Mouse (Mus musculus) retina, embryonic 14.5 days (tissue): ENCODE measurements at regions not wholly inside any gene's neighbourhood (a gene's known extent, or its start where the extent isn't known, plus 50 kb on each side); places are given as distances from the start of the nearest gene placed in this dataset.
A peak's percentile ranks its signal among the peaks of the same experiment; 100 is the strongest.

Source experiments
- DNase-seq: peaks from one replicate; pipeline ENCODE4 v3.0.0-alpha.2; 2015; ENCODE audit warnings: low spot score

GRCm38 (mm10) chr15:64520568-64520967 is 296.9 kb upstream of the Gm21798 start:
- DNase-seq = no peak

GRCm38 (mm10) chr15:64532260-64533120 is 285.0 kb upstream of the Gm21798 start:
- no peak for DNase-seq

- peak; percentile 40 for DNase-seq
Observed at GRCm38 (mm10) chr15:64533169-64533795, 284.2 kb upstream of the Gm21798 start.

DNA sequence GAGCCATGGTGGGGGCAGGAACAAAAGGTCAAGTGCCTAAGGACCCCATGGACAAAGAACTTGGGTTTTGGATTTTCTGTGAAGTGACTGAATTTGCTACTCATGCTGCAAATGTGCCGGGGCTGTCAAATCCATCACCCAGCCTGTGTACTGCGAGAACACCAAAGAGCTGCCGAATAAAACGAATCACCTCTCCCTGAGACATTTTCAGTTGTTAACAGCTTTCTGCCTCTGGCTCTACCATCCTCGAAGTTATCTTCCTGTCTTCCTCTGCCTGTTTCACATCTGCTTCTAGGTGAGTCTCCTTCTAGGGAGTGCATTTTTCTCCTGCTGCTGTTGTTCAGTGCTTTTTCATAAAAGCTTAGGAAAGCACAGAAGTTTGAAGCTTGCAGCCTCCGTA is 283.3 kb upstream of the Gm21798 start:
- DNase-seq = no peak

- no peak for DNase-seq
Observed at GRCm38 (mm10) chr15:64535160-64535559, 282.3 kb upstream of the Gm21798 start.

GRCm38 (mm10) chr15:64541395-64541794 is 276.1 kb upstream of the Gm21798 start:
- DNase-seq = no peak

DNA sequence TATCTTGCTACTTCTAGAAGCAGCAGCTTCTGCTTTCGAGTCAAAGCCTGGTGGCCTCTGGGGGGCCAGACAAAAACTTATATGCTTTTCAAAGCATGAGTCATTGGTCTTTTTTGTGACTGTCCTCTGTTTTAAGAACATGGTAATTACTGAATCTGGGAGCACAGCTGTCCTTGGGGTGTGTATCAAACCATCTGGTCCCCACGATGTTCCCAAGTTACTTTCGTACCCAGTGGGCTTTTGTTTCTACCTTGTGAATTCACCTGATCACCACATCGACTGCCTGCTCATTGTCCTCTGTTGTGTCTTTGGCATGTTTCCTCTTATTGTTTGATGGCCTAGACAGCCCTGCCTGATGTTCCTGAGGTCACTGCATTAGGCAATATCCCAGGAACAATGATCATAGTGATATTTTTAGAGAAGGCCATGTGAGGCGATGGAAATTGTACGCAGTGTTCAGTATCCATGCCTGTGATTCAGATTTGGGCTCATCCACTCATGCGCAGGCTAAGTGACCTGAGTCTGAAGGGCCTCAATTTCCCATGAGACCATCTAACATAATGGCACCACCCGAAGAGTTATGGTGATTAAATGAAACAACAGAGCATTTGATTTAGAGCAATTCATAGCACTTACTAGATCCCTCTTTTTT is 275.1 kb upstream of the Gm21798 start:
- peak; percentile 2 for DNase-seq

DNA sequence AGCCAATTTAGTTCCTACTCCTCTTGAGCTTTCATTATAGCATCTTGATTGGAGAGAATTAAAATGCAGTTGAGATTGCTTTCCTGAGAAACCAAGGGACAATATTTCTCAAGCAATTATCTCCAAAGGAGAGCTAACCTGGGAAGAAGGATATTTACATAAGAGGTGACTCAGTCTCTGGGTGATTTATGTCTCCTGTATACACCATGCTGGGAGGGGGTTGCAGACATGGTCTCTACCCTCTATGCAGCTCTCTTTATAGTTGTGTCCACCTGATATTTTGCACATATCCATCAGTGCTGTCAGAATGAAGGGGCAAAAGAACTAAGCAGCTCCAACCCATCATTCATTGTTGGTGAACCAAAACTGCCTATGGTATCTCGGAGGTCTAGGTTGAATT is 274.6 kb upstream of the Gm21798 start:
- DNase-seq = no peak

DNA sequence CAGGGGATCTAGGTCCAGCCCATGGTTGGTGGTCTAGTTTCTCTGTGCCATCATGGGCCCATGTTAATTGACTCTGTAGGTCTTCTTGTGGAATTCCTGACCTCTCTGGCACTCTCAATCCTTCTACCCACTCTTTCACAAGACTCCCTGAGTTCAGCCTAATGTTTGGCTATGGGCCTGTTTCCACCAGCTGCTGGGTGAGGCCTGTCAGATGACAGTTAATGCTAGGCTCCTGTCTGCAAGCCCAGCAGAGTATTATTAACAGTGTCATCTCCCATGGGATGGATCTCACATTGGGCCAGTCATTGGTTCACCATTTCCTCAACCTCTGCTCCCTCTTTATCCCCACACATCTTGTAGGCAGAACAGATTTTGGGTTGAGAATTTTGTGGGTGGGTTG is 271.5 kb upstream of the Gm21798 start:
- no peak for DNase-seq

DNA sequence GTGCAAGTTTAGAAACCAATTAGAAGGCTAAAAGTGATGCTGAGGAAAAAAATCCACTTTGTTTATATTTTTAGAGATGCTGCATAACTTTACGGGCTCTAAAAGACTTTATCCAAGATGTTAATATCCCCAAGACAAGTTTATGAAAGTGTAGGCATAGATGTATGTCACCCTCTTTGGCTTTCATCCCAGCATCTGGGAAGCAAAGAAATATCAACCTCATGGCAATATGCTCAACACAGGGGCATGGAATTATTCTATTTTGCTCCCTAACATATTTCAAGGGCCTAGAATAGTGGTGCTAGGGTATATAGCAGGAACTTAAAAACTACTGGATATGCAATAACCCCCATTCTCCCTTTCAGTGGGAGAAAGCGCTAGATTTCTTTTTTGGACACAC is 260.0 kb upstream of the Gm21798 start:
- DNase-seq = no peak

DNA sequence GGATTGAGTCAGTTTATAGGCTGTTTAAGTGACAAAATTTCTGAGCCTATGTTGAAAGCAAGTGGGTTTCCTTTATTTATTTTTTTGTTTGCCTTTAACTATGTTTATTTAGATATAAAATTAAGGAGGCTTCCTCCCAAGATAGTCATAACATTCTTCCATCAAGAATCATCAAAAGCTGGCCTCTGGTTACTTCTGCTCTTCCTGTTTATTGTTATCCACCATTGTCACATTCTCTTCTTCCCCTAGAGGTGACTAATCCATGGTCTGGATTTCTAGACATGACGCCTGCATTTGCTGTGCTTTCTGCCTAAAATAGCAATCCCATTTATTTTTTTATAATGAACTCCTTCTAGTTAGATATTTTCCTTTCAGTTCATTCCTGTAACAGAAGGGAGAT is 259.3 kb upstream of the Gm21798 start:
- DNase-seq = no peak

DNA sequence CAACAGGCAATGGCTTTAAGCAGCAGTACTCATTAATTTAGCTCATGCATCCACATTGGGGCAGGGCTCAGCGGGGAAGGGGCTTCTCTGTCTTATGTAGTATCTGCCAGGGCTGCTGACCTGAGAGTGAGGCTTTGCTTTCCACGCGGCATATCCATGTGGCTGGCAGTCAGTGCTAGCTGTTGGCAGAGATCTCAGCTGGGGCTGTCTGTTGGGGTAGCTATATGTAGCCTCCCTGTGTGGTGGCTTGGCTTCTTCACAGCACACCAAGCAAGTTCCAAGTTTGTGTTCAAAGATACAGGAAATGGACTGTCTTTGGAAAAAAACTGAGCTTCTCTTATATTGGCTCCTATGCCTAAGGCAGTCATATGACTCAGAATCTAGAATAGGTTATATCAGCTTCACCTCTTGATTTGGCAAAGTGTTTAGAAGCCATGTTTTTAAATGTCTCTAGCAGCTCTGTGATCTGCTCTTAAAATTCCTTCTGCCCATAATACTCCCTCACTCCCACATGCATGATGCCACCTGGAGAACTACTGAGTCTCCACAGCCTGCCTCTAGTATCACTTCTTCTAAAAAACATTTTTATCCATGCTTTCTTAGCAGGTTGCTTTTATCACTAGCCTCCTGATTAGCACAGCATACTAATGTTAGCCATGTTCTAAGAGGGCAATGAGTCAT is 254.9 kb upstream of the Gm21798 start:
- no peak for DNase-seq

DNA sequence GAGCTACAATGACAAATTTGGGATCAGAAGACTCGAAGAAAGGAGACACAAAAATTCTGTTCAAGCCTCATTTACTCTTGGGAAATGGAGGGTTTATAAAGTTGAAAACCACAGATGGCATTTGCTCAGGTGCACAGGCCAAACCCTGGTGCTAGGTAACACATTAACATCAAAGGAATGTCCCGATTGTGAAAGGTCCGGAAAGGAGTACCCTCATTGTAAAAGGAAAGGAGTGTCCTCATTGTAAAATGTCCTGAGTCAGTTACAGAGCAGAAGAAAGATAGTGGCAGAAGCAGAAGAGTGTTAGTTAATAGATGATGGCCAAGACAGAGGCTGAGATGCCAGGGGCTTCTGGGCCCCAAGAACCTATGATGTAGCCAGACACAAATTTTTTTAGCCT is 252.8 kb upstream of the Gm21798 start:
- DNase-seq = no peak

DNA sequence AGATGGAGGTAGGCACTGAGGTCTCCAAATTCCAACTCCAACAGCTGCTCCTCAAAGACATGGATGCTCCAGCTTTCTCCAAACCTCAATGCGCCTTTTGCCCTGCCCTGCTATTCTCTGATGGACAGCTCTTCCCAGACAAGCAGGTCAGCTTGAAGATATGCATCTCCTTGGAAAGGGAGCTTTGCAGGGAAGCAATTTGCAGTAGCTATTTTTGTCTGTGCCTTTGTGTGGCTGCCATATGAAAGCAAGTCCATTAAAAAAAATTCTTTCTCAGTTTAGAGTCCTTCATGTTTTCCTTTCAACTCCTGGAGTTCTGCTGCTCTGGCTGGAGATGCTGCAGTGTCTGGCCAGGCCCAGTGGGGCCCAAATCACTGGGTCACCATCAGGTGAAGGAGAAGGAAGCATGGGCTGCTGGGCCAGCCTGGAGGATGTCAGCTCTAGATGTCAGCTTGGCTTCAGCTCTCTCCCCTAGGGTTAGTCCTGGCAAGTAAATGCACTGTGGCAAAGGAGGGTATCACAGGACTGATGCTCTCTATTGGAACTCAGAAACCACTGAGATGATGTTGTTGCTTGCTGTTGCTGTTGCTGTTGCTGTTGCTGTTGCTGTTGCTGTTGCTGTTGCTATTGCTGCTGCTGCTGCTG is 240.5 kb upstream of the Gm21798 start:
- no peak for DNase-seq

DNA sequence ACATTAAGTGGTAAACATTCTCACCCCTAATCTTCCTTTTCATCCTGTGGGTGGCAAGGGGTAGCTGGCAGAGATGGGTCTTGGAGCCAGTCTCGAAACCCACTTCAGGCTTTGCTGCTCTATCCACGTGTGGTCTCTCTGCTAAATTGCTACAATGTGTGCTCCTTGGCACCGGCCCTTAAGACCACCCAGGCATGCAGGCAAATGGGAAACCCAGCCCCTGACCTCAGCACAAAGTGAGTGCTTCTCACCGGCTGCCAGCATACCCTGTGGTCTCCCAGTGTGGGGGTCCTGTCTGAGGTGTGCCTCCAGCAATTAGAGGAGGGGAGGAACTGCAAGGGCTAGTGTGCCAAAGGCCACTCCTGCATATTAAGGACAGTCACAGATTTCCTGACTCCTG is 238.5 kb upstream of the Gm21798 start:
- peak; percentile 5 for DNase-seq

GRCm38 (mm10) chr15:64580481-64580880 is 237.0 kb upstream of the Gm21798 start:
- DNase-seq = no peak

DNA sequence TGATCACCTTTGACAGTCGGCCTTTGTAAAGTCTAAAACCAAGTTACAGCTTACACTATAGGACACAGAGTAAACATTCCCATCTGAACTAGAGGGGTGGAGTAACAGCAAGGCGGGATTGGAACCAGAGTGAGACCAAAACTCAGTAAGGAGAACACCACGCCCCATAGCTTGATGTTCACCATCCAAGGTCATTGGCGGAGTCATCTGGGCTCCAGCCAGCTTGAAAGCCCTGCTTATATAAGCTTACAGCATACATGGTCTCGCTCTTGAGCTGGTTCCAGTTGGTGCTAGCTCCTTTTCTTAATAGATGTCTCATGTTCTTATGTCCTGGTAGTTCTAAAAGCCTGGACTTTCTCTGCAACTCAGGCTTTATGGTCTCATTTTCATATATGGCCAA is 236.4 kb upstream of the Gm21798 start:
- DNase-seq = no peak

DNA sequence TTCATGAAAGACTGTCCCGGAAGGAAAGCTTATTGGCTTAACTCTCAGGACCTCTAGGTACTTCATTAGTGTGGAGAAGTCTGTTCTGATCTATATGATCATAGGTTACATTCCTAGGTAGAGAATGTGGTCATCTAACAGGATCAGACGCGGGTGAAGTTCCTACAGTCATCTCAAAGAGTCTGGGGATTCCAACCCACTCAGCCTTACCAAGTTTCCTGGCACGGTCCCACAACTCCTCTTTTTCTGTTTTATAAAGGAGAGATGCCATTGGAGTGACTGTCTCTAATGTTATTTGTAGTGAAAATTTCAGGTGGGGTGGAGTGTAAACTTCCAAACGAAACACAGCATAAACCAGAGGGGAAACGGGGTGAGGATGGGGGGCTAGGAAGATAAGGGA is 233.4 kb upstream of the Gm21798 start:
- no peak for DNase-seq

- DNase-seq = no peak
Observed at GRCm38 (mm10) chr15:64586776-64587175, 230.7 kb upstream of the Gm21798 start.

DNA sequence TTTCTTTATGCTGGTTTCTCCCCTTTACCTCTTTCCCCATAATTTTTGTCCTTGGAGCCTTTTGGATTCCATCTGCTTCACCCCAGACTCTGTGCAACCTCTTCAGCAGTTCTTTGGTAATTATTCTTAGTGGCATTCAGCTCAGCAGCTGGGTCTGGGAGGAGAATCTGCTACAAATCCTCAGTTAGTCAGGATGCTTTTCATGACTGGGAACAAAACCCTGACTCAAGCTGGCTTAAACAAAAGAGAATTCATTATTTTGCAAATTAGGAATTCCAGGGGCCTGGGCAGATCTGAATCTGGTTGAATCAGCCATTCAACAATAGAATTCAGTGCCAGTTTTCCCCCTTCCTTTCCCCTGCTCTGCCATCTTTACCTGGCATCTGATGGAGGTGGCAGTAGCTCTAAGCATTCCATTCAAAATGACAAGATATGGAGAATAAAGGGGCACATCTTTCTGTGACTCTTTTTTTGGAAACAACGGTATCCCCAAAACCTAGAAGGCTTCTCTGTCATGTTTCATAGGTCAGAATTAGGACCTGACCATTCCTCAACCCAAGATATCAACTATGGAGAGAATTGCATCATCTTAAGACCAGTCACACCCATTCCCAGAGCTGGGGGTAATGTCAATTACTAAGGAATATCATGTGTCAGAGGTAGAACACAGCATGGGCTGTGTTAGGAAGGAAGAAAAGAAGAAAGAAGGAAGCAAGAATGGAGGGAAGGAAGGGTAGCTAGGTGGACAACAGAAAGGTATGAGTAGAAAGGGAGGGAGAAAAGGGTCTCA is 227.2 kb upstream of the Gm21798 start:
- no peak for DNase-seq

GRCm38 (mm10) chr15:64613503-64613902 is 204.0 kb upstream of the Gm21798 start:
- DNase-seq = no peak
